Mouse (Mus musculus): ENCODE results near the gene Snx11. TPM values are rescaled to one million over a fixed set of nuclear protein-coding genes. Genes with fewer than 3 reads are reported as not detected.

Snx11 gene
- polyA plus RNA-seq, 1 experiment from 2014 or later: 18.7 TPM

GRCm38 (mm10) chr11:96822675-96823470 lies 45.5 kb upstream of the Snx11 start:
- WGBS: 38% methylated on average over 4 of the region's 4 CpGs
- peak; percentile 10; the same call in 1 of the 2 replicates for ATAC-seq
- 0 out of 2 replicates have a peak overlapping the region, but pooled peaks have one; percentile 23 for H3K9ac ChIP-seq (replicated peaks; ENCODE audit: low read depth)
- peak; percentile 51 for DNase-seq (ENCODE audit: low spot score)
- TF ChIP-seq EP300 (IDR thresholded peaks at IDR 0.05) (no peak), CTCF (IDR thresholded peaks at IDR 0.05) (no peak)
- H3K9me3 ChIP-seq (ENCODE audit: low read length): no peaks in the 10 kb centered on the region
- H3K4me3 ChIP-seq (ENCODE audit: low read depth, low read length): peak overlapping the region; percentile 40
- H3K36me3 ChIP-seq (ENCODE audit: insufficient read depth, low read length): peaks cover 45% of the 10 kb centered on the region
- H3K27me3 ChIP-seq (replicated peaks; ENCODE audit: insufficient read depth, low read length): no peaks in the 10 kb centered on the region
- peak overlapping the region; percentile 79 for H3K4me2 ChIP-seq (replicated peaks; ENCODE audit: low read depth, low read length)
- H3K4me1 ChIP-seq (ENCODE audit: insufficient read depth, low read depth, low read length): peaks cover 41% of the 10 kb centered on the region
- H3K27ac ChIP-seq (ENCODE audit: low read length): no peak overlapping the region

- DNase-seq (ENCODE audit: low spot score): no peak
- 87% methylated on average over 10 of the region's 10 CpGs for WGBS
- TF ChIP-seq CTCF (IDR thresholded peaks at IDR 0.05): no peak
- TF ChIP-seq EP300 (IDR thresholded peaks at IDR 0.05): no peak
- peaks cover 46% of the 10 kb centered on the region for H3K36me3 ChIP-seq (ENCODE audit: insufficient read depth, low read length)
- no peak overlapping the region for H3K4me2 ChIP-seq (replicated peaks; ENCODE audit: low read depth, low read length)
- H3K27me3 ChIP-seq (replicated peaks; ENCODE audit: insufficient read depth, low read length): no peaks in the 10 kb centered on the region
- no peak overlapping the region for H3K27ac ChIP-seq (ENCODE audit: low read length)
- no peak overlapping the region for H3K4me3 ChIP-seq (ENCODE audit: low read depth, low read length)
- no peaks in the 10 kb centered on the region for H3K9me3 ChIP-seq (ENCODE audit: low read length)
- H3K4me1 ChIP-seq (ENCODE audit: insufficient read depth, low read depth, low read length): peaks cover 32% of the 10 kb centered on the region; the same call in 1 of the 2 replicates
- no peak for ATAC-seq
- H3K9ac ChIP-seq (replicated peaks; ENCODE audit: low read depth): no peak overlapping the region
Measured at GRCm38 (mm10) chr11:96821956-96822355, 44.6 kb upstream of the Snx11 start.

- no peak overlapping the region for H3K27ac ChIP-seq (ENCODE audit: low read length)
- H3K36me3 ChIP-seq (ENCODE audit: insufficient read depth, low read length): peaks cover 46% of the 10 kb centered on the region
- H3K9ac ChIP-seq (replicated peaks; ENCODE audit: low read depth): no peak overlapping the region
- H3K9me3 ChIP-seq (ENCODE audit: low read length): no peaks in the 10 kb centered on the region
- H3K4me3 ChIP-seq (ENCODE audit: low read depth, low read length): no peak overlapping the region
- WGBS: 80% methylated on average over 8 of the region's 8 CpGs
- H3K4me1 ChIP-seq (ENCODE audit: insufficient read depth, low read depth, low read length): 0 out of 2 replicates have a peak, but pooled peaks cover under 1% of the 10 kb centered on the region
- no peak for ATAC-seq
- no peak overlapping the region for H3K4me2 ChIP-seq (replicated peaks; ENCODE audit: low read depth, low read length)
- TF ChIP-seq EP300 (IDR thresholded peaks at IDR 0.05): no peak
- no peak for TF ChIP-seq CTCF (IDR thresholded peaks at IDR 0.05)
- no peak for DNase-seq (ENCODE audit: low spot score)
- no peaks in the 10 kb centered on the region for H3K27me3 ChIP-seq (replicated peaks; ENCODE audit: insufficient read depth, low read length)
Measured at GRCm38 (mm10) chr11:96818128-96818710, 40.9 kb upstream of the Snx11 start.

GRCm38 (mm10) chr11:96816979-96817378 lies 39.6 kb upstream of the Snx11 start:
- Histone ChIP-seq H3K4me2 (replicated peaks; ENCODE audit: low read depth, low read length) (no peak overlapping the region), H3K9ac (replicated peaks; ENCODE audit: low read depth) (no peak overlapping the region), H3K27ac (ENCODE audit: low read length) (no peak overlapping the region), H3K4me3 (ENCODE audit: low read depth, low read length) (no peak overlapping the region), H3K36me3 (ENCODE audit: insufficient read depth, low read length) (peaks cover 42% of the 10 kb centered on the region), H3K9me3 (ENCODE audit: low read length) (no peaks in the 10 kb centered on the region), H3K4me1 (ENCODE audit: insufficient read depth, low read depth, low read length) (no peaks in the 10 kb centered on the region), H3K27me3 (replicated peaks; ENCODE audit: insufficient read depth, low read length) (no peaks in the 10 kb centered on the region)
- no peak for ATAC-seq
- DNase-seq (ENCODE audit: low spot score): no peak
- 79% methylated on average over 5 of the region's 5 CpGs for WGBS
- TF ChIP-seq CTCF (IDR thresholded peaks at IDR 0.05) (no peak), EP300 (IDR thresholded peaks at IDR 0.05) (no peak)

DNA sequence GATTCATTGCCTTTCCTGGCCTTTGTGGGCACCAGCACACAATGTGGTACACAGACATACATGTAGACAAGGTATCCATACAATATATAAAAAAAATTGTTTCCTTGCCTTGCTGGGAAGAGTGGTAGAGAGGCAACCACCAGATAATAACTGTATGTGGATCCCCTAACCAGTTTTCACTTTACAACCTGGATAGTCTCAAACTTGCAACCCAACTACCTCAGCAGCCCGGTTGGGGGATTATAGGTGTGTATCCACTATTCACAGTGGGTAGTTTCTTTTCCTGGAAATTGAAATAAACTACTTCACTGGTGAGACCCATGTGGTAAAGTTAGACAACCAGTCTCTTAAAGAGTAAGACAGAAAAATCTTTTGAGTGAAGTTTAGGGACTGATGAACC lies 39.1 kb upstream of the Snx11 start:
- Histone ChIP-seq H3K4me1 (ENCODE audit: insufficient read depth, low read depth, low read length) (no peaks in the 10 kb centered on the region), H3K4me2 (replicated peaks; ENCODE audit: low read depth, low read length) (no peak overlapping the region), H3K36me3 (ENCODE audit: insufficient read depth, low read length) (peaks cover 37% of the 10 kb centered on the region), H3K27ac (ENCODE audit: low read length) (no peak overlapping the region), H3K9ac (replicated peaks; ENCODE audit: low read depth) (no peak overlapping the region), H3K9me3 (ENCODE audit: low read length) (no peaks in the 10 kb centered on the region), H3K4me3 (ENCODE audit: low read depth, low read length) (no peak overlapping the region), H3K27me3 (replicated peaks; ENCODE audit: insufficient read depth, low read length) (no peaks in the 10 kb centered on the region)
- no peak for TF ChIP-seq EP300 (IDR thresholded peaks at IDR 0.05)
- TF ChIP-seq CTCF (IDR thresholded peaks at IDR 0.05): no peak
- ATAC-seq (no peak), DNase-seq (ENCODE audit: low spot score) (no peak)
- WGBS: 93% methylated on average over 1 of the region's 1 CpGs

DNA sequence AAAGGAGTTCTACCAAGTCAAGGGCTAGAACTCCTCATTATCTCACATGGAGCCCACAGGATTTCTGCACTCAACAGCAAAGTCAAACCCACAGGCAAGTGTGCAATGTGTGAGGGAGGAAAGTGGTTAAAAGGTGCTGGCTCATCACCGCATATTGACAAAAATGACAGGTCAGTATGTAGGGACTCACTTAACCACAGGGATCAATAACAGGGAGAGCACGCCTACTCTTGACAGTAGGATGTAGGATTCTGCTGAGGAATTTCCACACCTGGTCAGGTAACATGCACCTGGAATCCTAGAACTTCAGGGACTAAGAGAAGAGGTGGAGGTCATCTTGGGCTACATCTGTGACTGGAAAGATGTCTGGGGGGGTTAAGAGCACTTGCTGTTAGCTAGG lies 38.5 kb upstream of the Snx11 start:
- 98% methylated on average over 2 of the region's 2 CpGs for WGBS
- no peak overlapping the region for H3K27ac ChIP-seq (ENCODE audit: low read length)
- H3K4me3 ChIP-seq (ENCODE audit: low read depth, low read length): no peak overlapping the region
- no peak overlapping the region for H3K4me2 ChIP-seq (replicated peaks; ENCODE audit: low read depth, low read length)
- TF ChIP-seq EP300 (IDR thresholded peaks at IDR 0.05) (no peak), CTCF (IDR thresholded peaks at IDR 0.05) (no peak)
- peaks cover 31% of the 10 kb centered on the region for H3K36me3 ChIP-seq (ENCODE audit: insufficient read depth, low read length)
- DNase-seq (ENCODE audit: low spot score): no peak
- ATAC-seq: no peak
- no peaks in the 10 kb centered on the region for H3K9me3 ChIP-seq (ENCODE audit: low read length)
- H3K4me1 ChIP-seq (ENCODE audit: insufficient read depth, low read depth, low read length): no peaks in the 10 kb centered on the region
- H3K27me3 ChIP-seq (replicated peaks; ENCODE audit: insufficient read depth, low read length): no peaks in the 10 kb centered on the region
- H3K9ac ChIP-seq (replicated peaks; ENCODE audit: low read depth): no peak overlapping the region
